Mouse (Mus musculus) adrenal gland, postnatal 25 days (tissue): Measurements from ENCODE around the gene Mvp. TPM values are rescaled to one million over a fixed set of nuclear protein-coding genes. Genes with fewer than 3 reads are reported as not detected.
A peak's percentile ranks its signal among the peaks of the same experiment; 100 is the strongest.

Source experiments
- DNase-seq: peaks from one replicate; pipeline ENCODE4 v3.0.0; 2021; ENCODE audit warnings: mixed read lengths
- microRNA-seq, 2 experiments: library from miRNA; unstranded; fragments of <30 nt; microRNA quantifications; one replicate each; pipeline ENCODE4 v1.2.0; 2021
- total RNA-seq: library from RNA; stranded (reverse); gene quantifications from 2 replicates; pipeline ENCODE4 v1.2.3, GENCODE M21; 2021

Gene Mvp
- total RNA-seq, 1 experiment from 2014 or later = 118 TPM

GRCm38 (mm10) chr7:126949793-126950646, 64.4 kb downstream of the Mvp start, which contains the start of gene Sez6l2:
Gene Sez6l2, plus strand, starts transcription at chr7:126950563.
- DNase-seq = peak; percentile 95

GRCm38 (mm10) chr7:126949403-126949792, 65.0 kb downstream of the Mvp start, which contains the start of gene Asphd1:
Gene Asphd1, minus strand, starts transcription at chr7:126949582.
- DNase-seq = no peak

GRCm38 (mm10) chr7:126948626-126949025, 65.8 kb downstream of the Mvp start:
- DNase-seq = no peak

GRCm38 (mm10) chr7:126946530-126946929, 67.9 kb downstream of the Mvp start:
- peak; percentile 33 for DNase-seq

GRCm38 (mm10) chr7:126941801-126942200, 72.6 kb downstream of the Mvp start:
- no peak for DNase-seq

GRCm38 (mm10) chr7:126941171-126941570, 73.2 kb downstream of the Mvp start:
- DNase-seq = no peak

Small RNA genes lying within 50 kb of the gene (microRNA-seq; reads per million reads assigned to microRNA genes)
- gene Gm44343 = 0 reads per million in 2 experiments

Other genes with a start within 250 kb of the Mvp start
- gene Gdpd3, start 248.3 kb downstream of the Mvp start, total RNA-seq = 6.5 and 7.5 TPM in 2 replicates
- gene Ypel3, start 237.7 kb downstream of the Mvp start, total RNA-seq = 122 and 181 TPM in 2 replicates
- gene Tbx6, start 233.1 kb downstream of the Mvp start, total RNA-seq = 0.67 and 1.6 TPM in 2 replicates
- 91.5 and 101 TPM in 2 replicates for gene Ppp4c, start 222.1 kb downstream of the Mvp start, total RNA-seq
- gene Fam57b, start 217.0 kb downstream of the Mvp start, total RNA-seq = 17.2 and 17.3 TPM in 2 replicates
- gene 4930451I11Rik, start 183.0 kb downstream of the Mvp start, total RNA-seq = not detected in 2 replicates
- gene Doc2a, start 167.2 kb downstream of the Mvp start, total RNA-seq = 0.52 and 1.9 TPM in 2 replicates
- gene Hirip3, start 152.6 kb downstream of the Mvp start, total RNA-seq = 23.2 and 39.1 TPM in 2 replicates
- gene Ino80e, start 152.2 kb downstream of the Mvp start, total RNA-seq = 44.4 and 50.5 TPM in 2 replicates
- 82.8 and 89.5 TPM in 2 replicates for gene Taok2, start 129.9 kb downstream of the Mvp start, total RNA-seq
- 21.7 and 34.5 TPM in 2 replicates for gene Tmem219, start 91.7 kb downstream of the Mvp start, total RNA-seq
- 31.1 and 42.7 TPM in 2 replicates for gene Kctd13, start 85.7 kb downstream of the Mvp start, total RNA-seq
- 1.6 and 2.5 TPM in 2 replicates for gene Asphd1, start 65.0 kb downstream of the Mvp start, total RNA-seq
- 91.1 and 128 TPM in 2 replicates for gene Sez6l2, start 64.1 kb downstream of the Mvp start, total RNA-seq
- 95.1 and 99.5 TPM in 2 replicates for gene Cdipt, start 38.7 kb downstream of the Mvp start, total RNA-seq
- 0.71 and 2.0 TPM in 2 replicates for gene Cdiptos, start 38.5 kb downstream of the Mvp start, total RNA-seq
- 1.7 and 2.8 TPM in 2 replicates for gene Pagr1b, start 1.9 kb upstream of the Mvp start, total RNA-seq
- 13.4 and 28.2 TPM in 2 replicates for gene Pagr1a, start 2.7 kb upstream of the Mvp start, total RNA-seq
- 31.0 and 44.0 TPM in 2 replicates for gene Gm42742, start 6.5 kb upstream of the Mvp start, total RNA-seq
- gene Prrt2, start 6.6 kb upstream of the Mvp start, total RNA-seq = 2.2 and 5.1 TPM in 2 replicates
- 167 and 171 TPM in 2 replicates for gene Maz, start 12.4 kb upstream of the Mvp start, total RNA-seq
- 9.5 and 15.0 TPM in 2 replicates for gene Kif22, start 27.9 kb upstream of the Mvp start, total RNA-seq
- not detected in 2 replicates for gene Zg16, start 72.7 kb upstream of the Mvp start, total RNA-seq
- gene AI467606, start 76.7 kb upstream of the Mvp start, total RNA-seq = 0.43 and 1.1 TPM in 2 replicates
- 0.21 TPM in 1 of 2 replicates, not detected in the other for gene Qprt, start 107.6 kb upstream of the Mvp start, total RNA-seq
- gene Spn, start 123.2 kb upstream of the Mvp start, total RNA-seq = 0.55 and 1.0 TPM in 2 replicates
- 53.5 and 65.9 TPM in 2 replicates for gene Cd2bp2, start 181.4 kb upstream of the Mvp start, total RNA-seq
- 51.9 and 53.1 TPM in 2 replicates for gene Tbc1d10b, start 193.8 kb upstream of the Mvp start, total RNA-seq
- gene Mylpf, start 194.3 kb upstream of the Mvp start, total RNA-seq = 4.1 and 4.4 TPM in 2 replicates
- gene Zfp553, start 218.4 kb upstream of the Mvp start, total RNA-seq = 14.7 and 15.2 TPM in 2 replicates
- gene Sept1, start 218.5 kb upstream of the Mvp start, total RNA-seq = 8.3 and 12.9 TPM in 2 replicates
- 26.9 and 36.0 TPM in 2 replicates for gene Zfp771, start 229.7 kb upstream of the Mvp start, total RNA-seq
- 39.8 and 50.7 TPM in 2 replicates for gene Dctpp1, start 246.1 kb upstream of the Mvp start, total RNA-seq